Mouse (Mus musculus) cerebellum, postnatal 4 days (tissue): ENCODE results near the gene Setdb1.

Experiments used
- DNase-seq, 2 experiments: peaks; one replicate each; pipeline ENCODE4 v3.0.0; 2022; ENCODE audit warnings: low spot score in 2 of 2, mixed read lengths in 1 of 2

Gene Setdb1

DNA sequence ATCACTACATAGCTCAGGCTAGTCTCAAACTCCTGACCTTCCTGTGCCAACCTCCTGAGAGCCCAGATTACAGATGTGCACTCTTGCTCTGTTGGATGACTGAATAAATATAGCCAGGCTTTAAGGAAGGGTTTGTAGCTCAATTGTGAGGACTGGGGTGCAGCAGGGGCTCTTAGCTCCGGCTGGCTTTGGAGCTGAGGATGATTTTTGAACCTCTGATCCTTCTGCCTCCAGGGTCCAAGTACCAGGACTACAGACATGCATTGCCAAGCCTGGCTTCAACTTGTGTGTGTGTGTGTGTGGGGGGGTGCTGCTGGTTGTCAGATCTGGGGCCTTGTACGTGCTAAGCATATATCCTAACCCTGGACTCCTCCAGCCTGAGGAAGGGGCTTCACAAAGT, 64.1 kb downstream of the Setdb1 start:
- no peak for DNase-seq

GRCm38 (mm10) chr3:95291041-95291440, 66.0 kb downstream of the Setdb1 start:
- no peak for DNase-seq

DNA sequence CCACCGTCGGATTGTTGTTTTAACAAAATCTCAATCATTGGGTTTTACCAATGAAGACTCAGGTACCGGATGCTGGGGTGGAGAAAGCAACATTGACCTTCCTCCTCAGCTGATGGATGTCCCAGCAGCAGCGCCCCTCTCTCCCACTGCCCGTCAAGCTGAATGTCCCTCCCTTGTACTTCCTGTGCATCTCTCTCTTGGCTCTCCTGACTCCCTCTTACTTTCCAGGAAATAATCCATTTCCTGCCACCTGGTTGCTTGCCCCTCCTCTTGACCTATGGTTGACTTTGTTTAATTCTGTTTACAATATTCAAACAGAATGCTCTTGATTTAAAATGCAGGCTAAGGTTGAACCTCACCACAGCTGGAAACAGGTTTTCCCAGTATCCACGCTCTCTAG, 66.8 kb downstream of the Setdb1 start:
- no peak for DNase-seq

GRCm38 (mm10) chr3:95289419-95289818, 67.6 kb downstream of the Setdb1 start:
- no peak for DNase-seq

DNA sequence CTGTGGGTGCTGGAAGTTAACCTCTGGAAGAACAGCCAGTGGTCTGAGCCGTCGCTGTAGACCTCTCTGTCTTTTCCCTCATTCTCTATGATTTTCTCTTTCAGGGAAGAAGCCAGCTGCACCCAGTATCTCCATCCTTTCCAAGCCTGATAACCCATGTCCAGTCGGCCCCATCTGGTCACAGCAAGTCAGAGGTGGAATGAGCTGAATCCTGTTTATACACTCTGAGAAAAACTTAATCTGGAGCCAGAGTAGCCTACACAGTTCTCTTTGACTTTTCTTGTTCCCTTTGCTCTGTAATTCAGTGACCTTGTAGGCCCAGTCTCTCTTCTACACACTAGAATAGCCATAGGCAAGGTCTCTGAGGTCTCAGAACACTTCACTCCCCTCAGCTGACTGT, 69.5 kb downstream of the Setdb1 start:
- no peak for DNase-seq

DNA sequence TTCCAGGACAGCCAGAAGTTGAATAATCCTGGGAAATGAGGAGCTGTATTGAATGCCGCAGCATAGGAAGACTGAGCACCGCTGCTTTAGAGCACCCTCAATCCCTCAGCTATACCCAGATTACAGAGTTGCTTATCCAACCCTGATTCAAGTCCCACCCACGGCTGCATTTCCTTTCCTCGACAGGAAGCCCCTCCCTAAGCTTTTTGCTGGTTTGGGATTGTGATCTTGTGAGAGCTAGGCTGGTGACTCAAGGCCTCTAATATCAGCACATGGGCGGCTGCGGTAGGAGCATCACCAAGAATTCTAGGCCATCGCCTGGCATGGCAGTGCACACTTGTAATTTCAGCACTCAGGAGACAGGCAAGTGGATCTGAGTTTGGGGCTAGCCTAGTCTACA, 70.5 kb downstream of the Setdb1 start:
- no peak for DNase-seq

GRCm38 (mm10) chr3:95286011-95286410, 71.0 kb downstream of the Setdb1 start:
- no peak for DNase-seq

- DNase-seq, result no peak
Measured at GRCm38 (mm10) chr3:95285390-95285789, 71.6 kb downstream of the Setdb1 start.

GRCm38 (mm10) chr3:95284501-95285281, 72.3 kb downstream of the Setdb1 start:
- no peak for DNase-seq

DNA sequence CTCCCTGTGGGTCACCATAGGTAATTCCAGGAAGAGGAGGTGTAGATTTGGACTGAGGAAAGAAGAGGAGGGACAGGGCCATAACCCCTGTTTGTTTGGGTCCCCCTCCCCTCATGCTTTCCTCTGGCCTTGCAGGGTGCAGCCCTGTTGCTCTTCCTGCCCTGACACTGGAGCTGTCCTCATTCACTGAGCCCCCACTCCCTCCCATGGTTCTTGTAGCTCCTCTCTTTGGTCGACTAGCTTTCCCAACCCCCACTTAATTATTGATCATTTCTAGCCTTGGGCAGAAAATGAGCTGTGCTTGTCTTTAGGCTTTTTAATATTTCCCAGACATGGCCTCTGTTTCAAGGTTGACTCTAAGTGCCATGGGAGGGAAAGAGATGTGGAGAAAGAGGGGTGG, 72.9 kb downstream of the Setdb1 start:
- DNase-seq, result no peak

DNA sequence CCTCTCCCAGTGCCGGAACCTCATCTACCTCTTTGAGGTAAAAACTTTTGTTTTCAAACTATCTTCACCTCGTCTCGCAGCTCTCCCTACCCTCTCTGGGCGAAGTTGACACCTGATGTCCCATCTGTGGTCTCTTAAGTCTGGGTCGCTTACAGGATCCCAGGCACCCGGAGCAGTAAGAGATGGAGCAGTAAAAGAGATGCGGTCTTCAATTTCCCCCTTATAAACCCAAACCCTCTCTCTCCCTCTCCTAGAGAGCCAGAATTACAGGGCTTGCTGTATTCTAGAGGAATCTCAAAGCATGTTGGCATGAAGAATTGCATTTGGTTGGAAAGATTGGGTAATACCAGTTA, 73.4 kb downstream of the Setdb1 start:
- no peak for DNase-seq

- DNase-seq, result peak; percentile 44 to 78
Measured at GRCm38 (mm10) chr3:95282865-95283588, 74.0 kb downstream of the Setdb1 start.

GRCm38 (mm10) chr3:95282381-95282864, 74.6 kb downstream of the Setdb1 start:
- peak in 1 of 2 experiments; percentile 4 for DNase-seq

GRCm38 (mm10) chr3:95281216-95282126, 75.5 kb downstream of the Setdb1 start, which contains the start of the genes Mindy1 and Prune1:
Mindy1 (plus strand) TSS chr3:95281345.
Prune1 (minus strand) TSS chr3:95282076.
- DNase-seq, result peak; percentile 95 to 99

GRCm38 (mm10) chr3:95280747-95281146, 76.3 kb downstream of the Setdb1 start:
- DNase-seq, result peak in 1 of 2 experiments; percentile 6

- no peak for DNase-seq
Measured at GRCm38 (mm10) chr3:95277149-95277551, 79.9 kb downstream of the Setdb1 start.

GRCm38 (mm10) chr3:95276428-95276934, 80.5 kb downstream of the Setdb1 start:
- no peak for DNase-seq

DNA sequence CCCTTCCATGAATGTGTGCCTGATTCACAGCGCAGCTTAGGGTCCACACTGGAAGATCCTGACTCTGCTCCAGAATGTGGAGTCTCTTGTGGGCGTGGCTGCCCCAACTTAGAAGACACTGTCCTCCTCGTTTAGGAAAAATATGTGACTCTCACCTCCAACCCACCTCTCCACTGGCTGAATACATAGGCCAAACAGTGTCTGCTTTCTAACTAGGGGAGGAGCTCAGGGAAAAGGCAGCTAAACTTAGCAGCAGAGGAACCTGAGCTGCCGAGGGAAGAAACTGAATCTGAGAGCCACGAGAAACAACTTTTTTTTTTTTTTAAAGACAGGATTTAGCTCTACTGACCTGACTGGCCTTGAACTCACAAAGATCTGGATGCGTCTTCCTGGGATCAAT, 81.8 kb downstream of the Setdb1 start:
- DNase-seq, result no peak

DNA sequence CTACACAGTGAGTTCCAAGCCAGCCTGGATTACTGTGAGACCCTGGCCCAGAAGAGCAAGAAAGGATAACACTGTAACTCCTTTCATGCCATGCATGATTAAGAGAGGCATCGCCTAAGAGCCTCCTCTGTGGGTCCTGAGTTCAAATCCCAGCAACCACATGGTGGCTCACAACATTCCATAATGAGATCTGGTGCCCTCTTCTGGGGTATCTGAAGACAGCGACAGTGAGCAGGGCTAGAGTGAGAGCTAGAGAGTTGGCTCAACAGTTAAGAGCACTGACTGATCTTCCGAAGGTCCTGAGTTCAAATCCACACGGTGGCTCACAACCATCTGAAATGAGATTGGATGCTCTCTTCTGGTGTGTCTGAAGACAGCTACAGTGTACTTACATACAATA, 82.5 kb downstream of the Setdb1 start:
- no peak for DNase-seq
